Mouse (Mus musculus) ES-E14 (cell line): ENCODE results near the gene Msx1.

Source experiments
- CHD2 ChIP-seq: IDR thresholded peaks from 2 replicates; pipeline ENCODE4 v1.6.1; 2014; ENCODE audit warnings: mild to moderate bottlenecking, low read depth, low read length, inconsistent platforms
- MAFK ChIP-seq: IDR thresholded peaks from 2 replicates; pipeline ENCODE4 v1.6.1; 2014; ENCODE audit warnings: mild to moderate bottlenecking, low read depth, low read length, inconsistent platforms; ENCODE audit not compliant: insufficient read depth
- ZC3H11A ChIP-seq: IDR thresholded peaks from 2 replicates; pipeline ENCODE4 v1.6.1; 2012; ENCODE audit warnings: low read depth, mild to moderate bottlenecking, inconsistent platforms, low read length, borderline replicate concordance
- ZNF384 ChIP-seq: IDR thresholded peaks from 2 replicates; pipeline ENCODE4 v1.6.1; 2012; ENCODE audit warnings: low read depth, low read length, inconsistent platforms

DNA sequence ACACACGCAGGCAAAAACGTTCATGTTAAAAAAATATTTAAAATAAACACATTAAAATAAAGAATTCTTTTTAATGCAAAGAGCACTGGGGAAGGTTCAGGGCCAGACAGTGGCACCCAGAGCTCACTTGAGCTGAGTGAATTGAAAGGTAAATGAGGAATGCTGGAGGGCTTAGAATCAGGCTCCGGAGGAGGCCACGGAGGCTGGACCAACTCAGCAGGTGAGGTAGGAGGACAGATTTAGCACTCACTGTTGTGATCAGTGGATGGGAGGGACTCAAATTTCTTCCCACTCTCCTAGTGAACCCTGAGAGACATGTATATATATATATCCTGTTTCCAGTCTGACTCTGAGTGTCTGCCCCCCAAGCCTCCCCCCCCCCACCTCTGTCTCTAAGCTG lies 5.5 kb upstream of the Msx1 start:
- TF ChIP-seq ZNF384, result no peak
- TF ChIP-seq ZC3H11A, result no peak
- TF ChIP-seq CHD2, result no peak
- TF ChIP-seq MAFK, result no peak
